Mouse (Mus musculus) c-Kit-positive CD71-negative TER-119-negative erythroid progenitor cells, embryonic 14.5 days (primary cell): ENCODE results near the gene Tigit.
A peak's percentile ranks its signal among the peaks of the same experiment; 100 is the strongest.

Source experiments
- DNase-seq: peaks from one replicate; pipeline ENCODE4 v3.0.0-alpha.2; 2013; ENCODE audit warnings: low read depth

Tigit gene

GRCm38 (mm10) chr16:43663978-43664579, at the start of gene Tigit:
Gene Tigit (minus strand): TSS chr16:43664146.
- no peak for DNase-seq

GRCm38 (mm10) chr16:43711361-43711760, 47.4 kb upstream of the Tigit start:
- DNase-seq = no peak

- no peak for DNase-seq
These were observed 46.7 kb upstream of the Tigit start for GRCm38 (mm10) chr16:43710651-43711050.

GRCm38 (mm10) chr16:43710134-43710475, 46.2 kb upstream of the Tigit start:
- DNase-seq = no peak

DNA sequence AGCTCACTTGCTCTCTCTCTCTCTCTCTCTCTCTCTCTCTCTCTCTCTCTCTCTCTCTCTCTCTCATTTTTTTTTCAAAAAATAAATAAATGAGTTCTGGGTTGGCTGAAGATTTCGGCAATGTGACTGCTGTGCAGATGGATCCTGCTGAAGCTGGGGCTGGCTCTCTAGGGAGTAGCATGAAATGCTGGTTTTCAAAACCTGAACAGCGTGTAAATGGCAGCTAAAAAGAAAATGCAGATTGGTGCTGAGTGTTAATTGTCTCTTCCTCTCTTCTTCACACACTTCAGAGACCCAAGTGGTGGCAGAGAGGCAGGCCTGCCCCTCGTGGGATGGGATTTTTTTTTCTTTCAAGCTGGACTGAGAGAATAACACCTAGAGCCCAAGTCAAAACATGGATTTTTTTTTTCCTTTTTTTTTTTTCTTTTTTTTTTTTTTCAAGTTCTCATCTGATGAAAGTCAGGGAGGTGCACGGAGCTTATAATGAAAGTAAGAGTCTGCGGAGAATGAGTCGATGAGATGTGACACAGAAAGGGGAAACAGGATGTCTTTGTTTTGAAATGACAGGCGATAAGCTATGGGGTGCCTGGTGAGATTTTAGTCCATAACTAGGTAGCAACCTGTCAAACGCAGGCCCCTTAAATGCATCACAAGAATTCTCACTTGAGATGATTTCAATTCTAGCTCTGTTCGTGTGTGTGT, 45.6 kb upstream of the Tigit start:
- DNase-seq = no peak

GRCm38 (mm10) chr16:43709062-43709413, 45.1 kb upstream of the Tigit start:
- no peak for DNase-seq

- no peak for DNase-seq
These were observed 44.6 kb upstream of the Tigit start for GRCm38 (mm10) chr16:43708335-43709061.

- no peak for DNase-seq
These were observed 38.0 kb upstream of the Tigit start for GRCm38 (mm10) chr16:43701765-43702504.

- DNase-seq = no peak
These were observed 36.6 kb upstream of the Tigit start for GRCm38 (mm10) chr16:43700575-43700974.

DNA sequence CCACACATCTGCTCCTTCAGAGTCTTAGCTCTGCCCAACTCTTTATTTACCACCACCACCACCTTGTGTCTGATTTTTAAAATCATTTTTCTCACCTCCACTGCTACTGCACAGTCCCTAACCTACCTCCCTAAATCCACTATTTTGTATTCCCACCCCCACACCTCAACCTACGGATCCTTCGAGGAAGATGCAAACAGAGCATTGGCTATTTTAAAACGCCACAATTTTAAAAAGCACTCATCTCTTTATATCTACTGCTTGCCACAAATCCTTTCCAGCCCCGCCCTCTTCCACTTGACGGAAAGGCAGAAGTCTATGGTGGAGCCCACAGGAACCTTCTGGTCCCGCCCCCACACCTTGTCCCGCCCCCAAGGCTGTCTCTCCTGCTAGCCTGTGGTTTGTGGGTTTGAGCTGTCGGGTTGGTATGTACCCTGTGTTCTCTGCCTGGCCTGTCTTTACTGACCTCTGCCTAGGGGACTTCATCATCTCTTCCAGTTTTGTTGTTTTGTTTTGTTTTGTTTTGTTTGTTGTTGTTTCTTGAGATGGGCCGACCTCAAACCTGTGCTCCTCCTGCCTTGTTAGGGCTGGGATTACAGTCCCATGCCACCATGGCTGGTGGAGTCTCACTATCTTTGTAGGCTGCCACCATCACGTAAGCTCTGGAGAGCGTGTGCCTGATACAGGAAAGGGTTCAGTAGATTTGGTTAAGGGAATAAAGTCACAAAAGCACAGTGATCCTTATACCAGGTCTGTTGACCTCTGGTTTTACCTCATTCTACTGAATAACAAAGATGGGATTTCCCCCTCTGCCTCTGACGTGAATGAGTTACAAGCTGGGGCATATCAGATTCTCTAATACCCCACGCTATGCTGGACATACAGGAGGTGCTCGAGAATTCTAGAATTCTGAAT, 35.0 kb upstream of the Tigit start:
- peak; percentile 65 for DNase-seq

DNA sequence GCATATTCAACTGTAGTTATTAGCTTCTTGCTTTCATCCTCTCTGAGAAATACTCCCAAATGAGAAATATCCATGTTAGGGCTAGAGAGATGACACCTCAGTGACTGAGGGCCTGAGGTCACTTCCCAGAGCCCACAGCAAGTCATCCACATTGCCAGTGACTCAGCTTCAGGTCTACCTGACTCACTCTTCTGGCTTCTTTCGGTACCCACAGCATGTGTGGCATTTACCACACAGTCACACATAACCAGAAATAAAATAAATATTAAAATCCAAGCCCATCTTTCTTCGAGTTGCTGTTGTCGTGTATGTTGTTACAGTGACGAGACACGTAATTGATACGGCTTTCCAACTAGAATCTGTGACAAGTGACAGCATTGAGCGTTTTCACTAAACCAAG, 33.8 kb upstream of the Tigit start:
- DNase-seq = no peak

- DNase-seq = no peak
These were observed 31.9 kb upstream of the Tigit start for GRCm38 (mm10) chr16:43695852-43696251.

DNA sequence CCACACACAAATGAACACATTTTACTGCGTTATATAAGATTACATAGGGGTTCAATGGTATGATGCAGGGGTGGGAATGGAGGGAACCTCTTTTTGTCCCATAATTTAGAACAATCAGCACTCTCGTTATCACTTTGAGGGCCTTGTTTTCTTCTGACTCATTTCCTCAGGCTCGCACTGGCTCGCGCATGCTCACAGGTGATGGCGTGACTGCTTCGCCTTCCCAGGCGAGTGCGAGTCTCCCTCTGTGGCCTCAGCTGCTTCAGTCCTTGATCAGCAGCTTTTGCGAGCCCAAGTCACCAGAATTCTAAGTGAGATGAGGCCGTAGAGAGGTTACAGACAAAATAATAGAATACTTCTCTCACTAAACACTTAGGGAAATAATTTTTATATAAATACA, 30.2 kb upstream of the Tigit start:
- DNase-seq = no peak

DNA sequence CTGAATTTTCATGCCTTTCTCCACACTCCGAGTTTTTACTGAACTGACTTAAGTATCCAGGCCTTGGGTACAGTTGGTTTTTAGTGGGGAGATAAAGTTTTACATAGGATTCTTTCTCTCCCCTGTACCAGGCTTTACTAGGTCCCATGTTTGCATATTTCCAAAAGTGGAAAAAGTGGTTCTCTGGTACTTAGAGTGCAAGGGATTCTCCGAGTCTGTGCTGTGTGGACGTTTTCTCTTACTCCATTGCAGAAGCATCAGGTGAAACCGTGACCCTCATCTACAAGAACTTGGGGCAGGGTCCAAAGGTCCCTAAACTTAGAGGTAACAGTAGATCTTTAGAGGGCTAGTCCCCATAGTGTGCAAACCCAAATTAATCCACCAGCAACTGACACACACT, 28.7 kb upstream of the Tigit start:
- no peak for DNase-seq

- no peak for DNase-seq
These were observed 27.8 kb upstream of the Tigit start for GRCm38 (mm10) chr16:43691741-43692140.

DNA sequence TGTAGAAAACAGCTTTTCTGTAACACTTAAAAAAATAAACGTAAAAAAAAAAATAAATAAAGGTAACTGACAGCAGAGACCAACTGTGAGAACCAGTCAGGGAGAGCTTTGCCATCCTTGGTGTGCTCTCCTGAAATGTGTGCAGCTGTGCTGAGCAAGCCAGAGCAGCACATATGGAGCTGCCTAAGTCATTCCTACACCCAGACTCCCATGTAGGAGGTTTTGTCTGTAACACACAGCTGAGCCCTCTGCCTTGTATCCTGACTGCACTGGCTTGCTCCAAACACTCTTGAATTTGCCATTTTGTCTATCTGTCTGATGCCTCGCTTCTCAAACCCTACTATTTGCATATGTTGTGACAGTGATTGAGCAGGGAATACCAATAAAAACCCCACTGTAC, 27.0 kb upstream of the Tigit start:
- DNase-seq = no peak

DNA sequence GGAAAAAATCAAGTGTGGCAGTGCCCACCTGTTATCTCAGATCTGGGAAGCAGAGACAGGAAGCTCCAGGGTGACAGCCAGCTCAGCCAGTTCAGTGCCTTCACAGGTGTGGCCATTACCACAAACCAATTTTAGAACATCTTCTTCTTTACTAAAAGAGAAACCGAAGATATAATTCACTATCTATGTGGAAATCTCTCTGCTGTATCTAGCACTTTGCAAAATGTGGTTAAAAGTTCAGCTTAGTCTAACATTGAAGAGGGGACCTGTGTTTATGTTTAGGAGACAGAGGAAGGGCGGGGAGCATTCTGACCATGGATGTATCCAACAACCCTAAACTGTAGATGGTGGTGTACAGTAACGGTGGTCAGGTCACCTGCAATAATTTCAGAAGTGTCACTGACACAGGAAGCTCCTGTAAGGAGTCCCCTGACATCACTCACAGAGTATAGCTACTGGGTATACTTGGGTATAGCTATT, 26.3 kb upstream of the Tigit start:
- no peak for DNase-seq

- no peak for DNase-seq
These were observed 24.0 kb upstream of the Tigit start for GRCm38 (mm10) chr16:43687968-43688367.

- DNase-seq = no peak
These were observed 10.5 kb upstream of the Tigit start for GRCm38 (mm10) chr16:43674400-43674799.

GRCm38 (mm10) chr16:43672697-43673096, 8.8 kb upstream of the Tigit start:
- DNase-seq = no peak

DNA sequence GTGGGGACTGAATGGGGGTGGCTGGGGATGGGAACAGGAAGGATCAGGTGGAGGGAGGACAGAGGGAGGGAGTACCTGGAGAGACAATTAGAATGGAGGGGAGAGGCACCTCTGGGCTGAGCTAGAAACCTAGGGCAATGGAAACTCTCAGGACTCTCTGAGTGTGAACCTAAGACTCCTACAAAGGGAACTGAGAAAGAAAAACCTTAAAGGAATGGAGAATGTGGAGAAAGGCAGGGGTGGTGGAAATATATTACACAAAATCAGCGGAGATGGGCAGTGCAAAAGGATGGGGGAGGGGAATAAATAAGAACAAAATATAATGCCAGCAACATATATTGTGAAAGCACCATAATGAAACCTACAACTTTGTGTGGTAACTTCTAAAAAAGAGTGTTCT, 8.0 kb upstream of the Tigit start:
- DNase-seq = no peak

DNA sequence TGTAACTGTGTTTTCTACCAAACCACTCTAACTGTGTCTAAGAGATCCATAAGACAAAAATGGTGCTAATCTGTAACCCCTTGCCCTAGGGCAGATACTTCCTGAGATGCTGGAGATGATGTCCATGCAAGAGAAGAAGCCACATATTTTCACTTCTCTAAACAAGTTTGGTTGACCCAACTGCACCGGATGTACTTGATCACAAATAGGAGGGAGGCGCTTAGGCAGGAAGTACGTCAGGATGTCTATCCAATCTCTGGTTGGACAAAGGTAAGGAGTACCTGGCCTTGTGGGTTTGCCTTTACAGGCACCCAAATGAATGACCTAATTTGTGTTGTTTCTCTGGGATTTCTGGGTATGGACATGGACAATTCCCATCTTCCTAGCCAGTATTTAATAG, 4.3 kb upstream of the Tigit start:
- no peak for DNase-seq
